7 mouse cellular contexts compared by ENCODE assay signal in genomic region chr12:26415104-26415771, GRCm38 (mm10). TPM values are rescaled to one million over a fixed set of nuclear protein-coding genes. Genes with fewer than 3 reads are reported as not detected.
DNase-seq lines count a peak whose midpoint lies in the region; ATAC-seq and TF ChIP-seq lines count a peak whose summit lies in the region.

Gene Rnf144a, minus strand, starts transcription at chr12:26415254.

- peaks cover 6% of the 10 kb centered on the region for H3K4me1 ChIP-seq in bone marrow, adult 2 months (ENCODE audit: control insufficient read depth, insufficient read depth, low read length)
- H3K4me1 ChIP-seq in embryonic facial prominence, embryonic 14.5 days (ENCODE audit: control insufficient read depth, insufficient read depth, low read length) = peaks cover 33% of the 10 kb centered on the region
- H3K4me1 ChIP-seq in limb, embryonic 13.5 days = peaks cover 61% of the 10 kb centered on the region
- peaks cover 39% of the 10 kb centered on the region for H3K4me1 ChIP-seq in midbrain, embryonic 15.5 days
- H3K4me1 ChIP-seq in spleen, adult 2 months (ENCODE audit: control insufficient read depth, insufficient read depth, insufficient read length) = peaks cover 19% of the 10 kb centered on the region

- peak within 1 kb of the TSS; percentile 57 for H3K27ac ChIP-seq in bone marrow, adult 2 months (ENCODE audit: control insufficient read depth, insufficient read depth, low read depth, low read length, poor library complexity)
- peak within 1 kb of the TSS; percentile 83 for H3K27ac ChIP-seq in embryonic facial prominence, embryonic 14.5 days (replicated peaks; ENCODE audit: low read depth, low read length)
- H3K27ac ChIP-seq in limb, embryonic 13.5 days = peak within 1 kb of the TSS; percentile 86
- peak within 1 kb of the TSS; percentile 88 for H3K27ac ChIP-seq in midbrain, embryonic 15.5 days
- H3K27ac ChIP-seq in spleen, adult 2 months (ENCODE audit: insufficient read depth, low read length) = peak within 1 kb of the TSS; percentile 50; the same call in 1 of the 2 replicates

- H3K9me3 ChIP-seq in embryonic facial prominence, embryonic 14.5 days (ENCODE audit: control insufficient read depth, low read length) = no peaks in the 10 kb centered on the region
- no peaks in the 10 kb centered on the region for H3K9me3 ChIP-seq in limb, embryonic 13.5 days
- no peaks in the 10 kb centered on the region for H3K9me3 ChIP-seq in midbrain, embryonic 15.5 days

- H3K36me3 ChIP-seq in embryonic facial prominence, embryonic 14.5 days (ENCODE audit: control insufficient read depth, insufficient read depth, low read length) = no peaks in the 10 kb centered on the region
- H3K36me3 ChIP-seq in limb, embryonic 13.5 days = no peaks in the 10 kb centered on the region; the same call in 1 of the 2 replicates
- no peaks in the 10 kb centered on the region for H3K36me3 ChIP-seq in midbrain, embryonic 15.5 days (replicated peaks)
- no peaks in the 10 kb centered on the region for H3K36me3 ChIP-seq in spleen, adult 2 months (ENCODE audit: control insufficient read depth, insufficient read depth, low read length)

- H3K9ac ChIP-seq in embryonic facial prominence, embryonic 14.5 days (ENCODE audit: low read depth, low read length) = peak within 1 kb of the TSS; percentile 97
- peak within 1 kb of the TSS; percentile 98 for H3K9ac ChIP-seq in limb, embryonic 13.5 days
- peak within 1 kb of the TSS; percentile 97 for H3K9ac ChIP-seq in midbrain, embryonic 15.5 days

- TF ChIP-seq CTCF in bone marrow, adult 2 months (IDR thresholded peaks at IDR 0.05; ENCODE audit: control insufficient read depth, insufficient read depth, low read length) = peak; percentile 90
- TF ChIP-seq CTCF in spleen, adult 2 months (IDR thresholded peaks at IDR 0.05; ENCODE audit: extremely low read depth, insufficient read depth, insufficient read length, insufficient replicate concordance) = peak; percentile 90

- no peaks in the 10 kb centered on the region for H3K27me3 ChIP-seq in embryonic facial prominence, embryonic 14.5 days (replicated peaks; ENCODE audit: control insufficient read depth, insufficient read depth, low read length)
- H3K27me3 ChIP-seq in limb, embryonic 13.5 days = no peaks in the 10 kb centered on the region
- no peaks in the 10 kb centered on the region for H3K27me3 ChIP-seq in midbrain, embryonic 15.5 days (replicated peaks)
- no peaks in the 10 kb centered on the region for H3K27me3 ChIP-seq in spleen, adult 2 months (ENCODE audit: control insufficient read depth, insufficient read depth, low read length)

- peak; percentile 92 for DNase-seq in embryonic facial prominence, embryonic 14.5 days (ENCODE audit: low spot score)
- peak; percentile 85 for DNase-seq in heart, adult 8-10 months (ENCODE audit: low spot score)
- DNase-seq in kidney, adult 9 months = peak; percentile 80
- peak; percentile 61 to 89 for DNase-seq in spleen, adult 2 months (ENCODE audit: low read depth in 1 of 2, low spot score in 2 of 2)

- 2% methylated on average over 45 of the region's 45 CpGs for WGBS in bone marrow, adult 2 months
- under 1% methylated on average over 33 of the region's 45 CpGs for WGBS in embryonic facial prominence, embryonic 14.5 days
- 1% methylated on average over 40 of the region's 45 CpGs for WGBS in limb, embryonic 13.5 days
- under 1% methylated on average over 42 of the region's 45 CpGs for WGBS in midbrain, embryonic 15.5 days
- 2% methylated on average over 45 of the region's 45 CpGs for WGBS in spleen, adult 2 months

- peak; percentile 95 for ATAC-seq in embryonic facial prominence, embryonic 14.5 days (ENCODE audit: low read depth)
- peak; percentile 88 for ATAC-seq in limb, embryonic 13.5 days (ENCODE audit: low FRiP score, low read depth)
- ATAC-seq in midbrain, embryonic 15.5 days (replicated peaks) = peak; percentile 91

- peak within 1 kb of the TSS; percentile 92 for H3K4me3 ChIP-seq in bone marrow, adult 2 months (replicated peaks; ENCODE audit: control insufficient read depth, low read depth, low read length)
- H3K4me3 ChIP-seq in embryonic facial prominence, embryonic 14.5 days (ENCODE audit: low read depth, low read length) = peak within 1 kb of the TSS; percentile 91
- peak within 1 kb of the TSS; percentile 88 for H3K4me3 ChIP-seq in limb, embryonic 13.5 days
- peak within 1 kb of the TSS; percentile 93 for H3K4me3 ChIP-seq in midbrain, embryonic 15.5 days
- H3K4me3 ChIP-seq in spleen, adult 2 months (ENCODE audit: extremely low read depth, insufficient read depth, insufficient read length) = peak within 1 kb of the TSS; percentile 88

- peak; percentile 47; the same call in 1 of the 2 replicates for TF ChIP-seq POLR2A in bone marrow, adult 2 months (IDR thresholded peaks at IDR 0.05; ENCODE audit: borderline replicate concordance, control insufficient read depth, low read depth, low read length)
- TF ChIP-seq POLR2A in spleen, adult 2 months (IDR thresholded peaks at IDR 0.05; ENCODE audit: low read depth, low read length) = no peak

- peak within 1 kb of the TSS; percentile 72 for H3K4me2 ChIP-seq in embryonic facial prominence, embryonic 14.5 days (ENCODE audit: low read depth, low read length)
- peak within 1 kb of the TSS; percentile 81 for H3K4me2 ChIP-seq in limb, embryonic 13.5 days (replicated peaks)
- H3K4me2 ChIP-seq in midbrain, embryonic 15.5 days = peak within 1 kb of the TSS; percentile 62

RNA-seq across cellular contexts. Expression of gene Rnf144a, which starts in this region (rescaled TPM):
- polyA plus RNA-seq in bone marrow, adult 2 months (2011; ENCODE audit: insufficient read depth, insufficient read length, low replicate concordance, missing spikeins) = 7.6 and 13.2 TPM in 2 replicates
- polyA plus RNA-seq in embryonic facial prominence, embryonic 14.5 days (2014; fragmentation: Nextera tagmentation; extraction: Ambion mirVana) = 24.8 and 31.7 TPM in 2 replicates
- 10 to 100 TPM in 2 of 4 experiments, 1 to 10 TPM in 2; 4.8 to 11.7 (median 8.9) TPM for total RNA-seq in heart, adult 8-10 months (2022)
- 49.9 and 60.6 TPM in 2 replicates for polyA plus RNA-seq in limb, embryonic 13.5 days (2015; fragmentation: Nextera tagmentation; extraction: Ambion mirVana)
- polyA plus RNA-seq in midbrain, embryonic 15.5 days (2015; fragmentation: Nextera tagmentation; extraction: Ambion mirVana) = 29.9 and 30.8 TPM in 2 replicates
- 15.8 and 17.7 TPM in 2 replicates for polyA plus RNA-seq in spleen, adult 2 months (2012; rRNA removed)

Comparison
In these comparisons a context has a peak if more than half of its experiments do, and no peak if none do; other contexts are left out.
1. Peak in every context shown above with its lines: DNase-seq, ATAC-seq, H3K4me3 ChIP-seq and H3K27ac ChIP-seq.